Mouse (Mus musculus): Measurements from ENCODE around the gene Mef2a. TPM values are rescaled to one million over a fixed set of nuclear protein-coding genes. Genes with fewer than 3 reads are reported as not detected.

The Mef2a gene
- polyA plus RNA-seq, 1 experiment from 2014 or later = 19.9 TPM

- ATAC-seq = peak; percentile 92
- WGBS = 48% methylated on average over 9 of the region's 9 CpGs
- H3K4me3 ChIP-seq (ENCODE audit: low read depth, low read length) = no peak overlapping the region
- peak overlapping the region; percentile 75 for H3K27ac ChIP-seq (ENCODE audit: low read depth, low read length)
- H3K4me1 ChIP-seq (replicated peaks; ENCODE audit: control insufficient read depth, insufficient read depth, low read length) = no peaks in the 10 kb centered on the region
- no peak overlapping the region for H3K9ac ChIP-seq (ENCODE audit: low read depth, low read length)
- TF ChIP-seq CTCF (IDR thresholded peaks at IDR 0.05; ENCODE audit: low read depth) = no peak
- H3K27me3 ChIP-seq (replicated peaks; ENCODE audit: control insufficient read depth, insufficient read depth, low read length) = no peaks in the 10 kb centered on the region
- no peaks in the 10 kb centered on the region for H3K36me3 ChIP-seq (ENCODE audit: control insufficient read depth, insufficient read depth)
- no peaks in the 10 kb centered on the region for H3K9me3 ChIP-seq (ENCODE audit: control insufficient read depth)
- no peak overlapping the region for H3K4me2 ChIP-seq (replicated peaks; ENCODE audit: low read depth)
These were observed 166.8 kb downstream of the Mef2a start for GRCm38 (mm10) chr7:67205734-67206425.

- ATAC-seq = no peak
- Histone ChIP-seq H3K36me3 (ENCODE audit: control insufficient read depth, insufficient read depth) (no peaks in the 10 kb centered on the region), H3K4me1 (replicated peaks; ENCODE audit: control insufficient read depth, insufficient read depth, low read length) (no peaks in the 10 kb centered on the region), H3K9ac (ENCODE audit: low read depth, low read length) (no peak overlapping the region), H3K9me3 (ENCODE audit: control insufficient read depth) (no peaks in the 10 kb centered on the region), H3K27ac (ENCODE audit: low read depth, low read length) (no peak overlapping the region), H3K27me3 (replicated peaks; ENCODE audit: control insufficient read depth, insufficient read depth, low read length) (no peaks in the 10 kb centered on the region), H3K4me2 (replicated peaks; ENCODE audit: low read depth) (no peak overlapping the region), H3K4me3 (ENCODE audit: low read depth, low read length) (no peak overlapping the region)
- no peak for TF ChIP-seq CTCF (IDR thresholded peaks at IDR 0.05; ENCODE audit: low read depth)
- 72% methylated on average over 3 of the region's 3 CpGs for WGBS
These were observed 169.0 kb downstream of the Mef2a start for GRCm38 (mm10) chr7:67203625-67204024.

- H3K4me2 ChIP-seq (replicated peaks; ENCODE audit: low read depth) = no peak overlapping the region
- TF ChIP-seq CTCF (IDR thresholded peaks at IDR 0.05; ENCODE audit: low read depth) = peak; percentile 93
- ATAC-seq = peak; percentile 64
- no peak overlapping the region for H3K4me3 ChIP-seq (ENCODE audit: low read depth, low read length)
- 9% methylated on average over 10 of the region's 10 CpGs for WGBS
- no peaks in the 10 kb centered on the region for H3K36me3 ChIP-seq (ENCODE audit: control insufficient read depth, insufficient read depth)
- no peaks in the 10 kb centered on the region for H3K4me1 ChIP-seq (replicated peaks; ENCODE audit: control insufficient read depth, insufficient read depth, low read length)
- no peaks in the 10 kb centered on the region for H3K27me3 ChIP-seq (replicated peaks; ENCODE audit: control insufficient read depth, insufficient read depth, low read length)
- no peak overlapping the region for H3K27ac ChIP-seq (ENCODE audit: low read depth, low read length)
- no peaks in the 10 kb centered on the region for H3K9me3 ChIP-seq (ENCODE audit: control insufficient read depth)
- H3K9ac ChIP-seq (ENCODE audit: low read depth, low read length) = no peak overlapping the region
These were observed 173.2 kb downstream of the Mef2a start for GRCm38 (mm10) chr7:67199412-67199811.

GRCm38 (mm10) chr7:67183786-67184185 is 188.9 kb downstream of the Mef2a start:
- H3K36me3 ChIP-seq (ENCODE audit: control insufficient read depth, insufficient read depth) = no peaks in the 10 kb centered on the region
- H3K9ac ChIP-seq (ENCODE audit: low read depth, low read length) = no peak overlapping the region
- 54% methylated on average over 4 of the region's 4 CpGs for WGBS
- no peak overlapping the region for H3K27ac ChIP-seq (ENCODE audit: low read depth, low read length)
- H3K27me3 ChIP-seq (replicated peaks; ENCODE audit: control insufficient read depth, insufficient read depth, low read length) = no peaks in the 10 kb centered on the region
- no peak overlapping the region for H3K4me2 ChIP-seq (replicated peaks; ENCODE audit: low read depth)
- no peak overlapping the region for H3K4me3 ChIP-seq (ENCODE audit: low read depth, low read length)
- no peak for ATAC-seq
- no peak for TF ChIP-seq CTCF (IDR thresholded peaks at IDR 0.05; ENCODE audit: low read depth)
- no peaks in the 10 kb centered on the region for H3K4me1 ChIP-seq (replicated peaks; ENCODE audit: control insufficient read depth, insufficient read depth, low read length)
- no peaks in the 10 kb centered on the region for H3K9me3 ChIP-seq (ENCODE audit: control insufficient read depth)

Other genes starting within 250 kb of the Mef2a start
- gene Lysmd4, start 150.3 kb downstream of the Mef2a start, polyA plus RNA-seq (2015; fragmentation: Nextera tagmentation; extraction: Ambion mirVana) = 9.3 and 9.6 TPM in 2 replicates